Mouse (Mus musculus): ENCODE results near the gene Nrbp1. TPM values are rescaled to one million over a fixed set of nuclear protein-coding genes. Genes with fewer than 3 reads are reported as not detected.

Nrbp1 gene
- polyA plus RNA-seq, 1 experiment from 2014 or later = 166 TPM

- Histone ChIP-seq H3K36me3 (no peaks in the 10 kb centered on the region), H3K4me2 (replicated peaks) (peak overlapping the region; percentile 76), H3K4me1 (peaks cover 9% of the 10 kb centered on the region), H3K27me3 (no peaks in the 10 kb centered on the region), H3K9me3 (no peaks in the 10 kb centered on the region), H3K4me3 (peak overlapping the region; percentile 99), H3K9ac (peak overlapping the region; percentile 94), H3K27ac (peak overlapping the region; percentile 92)
- ATAC-seq (ENCODE audit: low FRiP score, low read depth) = peak; percentile 49
- WGBS = under 1% methylated on average over 40 of the region's 40 CpGs
Measured at GRCm38 (mm10) chr5:31219911-31220447, 20.7 kb upstream of the Nrbp1 start.

GRCm38 (mm10) chr5:31220448-31221303 is 20.0 kb upstream of the Nrbp1 start, which contains the start of gene Ppm1g:
Ppm1g (minus strand) TSS chr5:31220687.
- H3K4me2 ChIP-seq (replicated peaks) = peak within 1 kb of the TSS; percentile 76
- no peaks in the 10 kb centered on the region for H3K27me3 ChIP-seq
- H3K27ac ChIP-seq = peak within 1 kb of the TSS; percentile 92
- H3K4me3 ChIP-seq = peak within 1 kb of the TSS; percentile 99
- peaks cover 9% of the 10 kb centered on the region for H3K4me1 ChIP-seq
- H3K9ac ChIP-seq = peak within 1 kb of the TSS; percentile 94
- under 1% methylated on average over 70 of the region's 70 CpGs for WGBS
- H3K36me3 ChIP-seq = no peaks in the 10 kb centered on the region
- ATAC-seq (ENCODE audit: low FRiP score, low read depth) = peak; percentile 96
- H3K9me3 ChIP-seq = no peaks in the 10 kb centered on the region

GRCm38 (mm10) chr5:31221304-31221945 is 19.2 kb upstream of the Nrbp1 start:
- Histone ChIP-seq H3K9ac (peak overlapping the region; percentile 76), H3K9me3 (no peaks in the 10 kb centered on the region), H3K4me1 (peaks cover 9% of the 10 kb centered on the region), H3K4me3 (peak overlapping the region; percentile 99), H3K36me3 (no peaks in the 10 kb centered on the region), H3K4me2 (replicated peaks) (peak overlapping the region; percentile 76), H3K27ac (peak overlapping the region; percentile 92), H3K27me3 (no peaks in the 10 kb centered on the region)
- ATAC-seq (ENCODE audit: low FRiP score, low read depth) = no peak
- 15% methylated on average over 11 of the region's 11 CpGs for WGBS

- Histone ChIP-seq H3K9me3 (no peaks in the 10 kb centered on the region), H3K27ac (no peak overlapping the region), H3K36me3 (no peaks in the 10 kb centered on the region), H3K9ac (no peak overlapping the region), H3K4me3 (no peak overlapping the region), H3K4me1 (peaks cover 9% of the 10 kb centered on the region), H3K4me2 (replicated peaks) (no peak overlapping the region), H3K27me3 (no peaks in the 10 kb centered on the region)
- no peak for ATAC-seq (ENCODE audit: low FRiP score, low read depth)
- 87% methylated on average over 9 of the region's 9 CpGs for WGBS
Measured at GRCm38 (mm10) chr5:31222696-31223095, 18.0 kb upstream of the Nrbp1 start.

GRCm38 (mm10) chr5:31226641-31227040 is 14.0 kb upstream of the Nrbp1 start:
- Histone ChIP-seq H3K9ac (no peak overlapping the region), H3K4me3 (no peak overlapping the region), H3K9me3 (no peaks in the 10 kb centered on the region), H3K4me2 (replicated peaks) (no peak overlapping the region), H3K27ac (no peak overlapping the region), H3K36me3 (no peaks in the 10 kb centered on the region), H3K4me1 (no peaks in the 10 kb centered on the region), H3K27me3 (no peaks in the 10 kb centered on the region)
- no peak for ATAC-seq (ENCODE audit: low FRiP score, low read depth)
- 62% methylated on average over 1 of the region's 1 CpGs for whole genome bisulfite sequencing

GRCm38 (mm10) chr5:31241522-31242034 is 914 bp downstream of the Nrbp1 start:
- H3K9ac ChIP-seq = peak overlapping the region; percentile 98
- peak overlapping the region; percentile 93 for H3K4me2 ChIP-seq (replicated peaks)
- peaks cover 30% of the 10 kb centered on the region for H3K36me3 ChIP-seq
- H3K4me3 ChIP-seq = peak overlapping the region; percentile 91
- no peaks in the 10 kb centered on the region for H3K9me3 ChIP-seq
- H3K27me3 ChIP-seq = no peaks in the 10 kb centered on the region
- peaks cover 9% of the 10 kb centered on the region for H3K4me1 ChIP-seq
- WGBS = under 1% methylated on average over 13 of the region's 13 CpGs
- no peak for ATAC-seq (ENCODE audit: low FRiP score, low read depth)
- peak overlapping the region; percentile 98 for H3K27ac ChIP-seq

- Histone ChIP-seq H3K4me3 (peak overlapping the region; percentile 91), H3K4me2 (replicated peaks) (peak overlapping the region; percentile 93), H3K36me3 (peaks cover 36% of the 10 kb centered on the region), H3K27me3 (no peaks in the 10 kb centered on the region), H3K9ac (peak overlapping the region; percentile 98), H3K4me1 (peaks cover 9% of the 10 kb centered on the region), H3K9me3 (no peaks in the 10 kb centered on the region), H3K27ac (no peak overlapping the region)
- ATAC-seq (ENCODE audit: low FRiP score, low read depth) = no peak
- 18% methylated on average over 10 of the region's 10 CpGs for WGBS
Measured at GRCm38 (mm10) chr5:31242191-31242590, 1.5 kb downstream of the Nrbp1 start.

GRCm38 (mm10) chr5:31250716-31251115 is 10.1 kb downstream of the Nrbp1 start:
- Histone ChIP-seq H3K9me3 (no peaks in the 10 kb centered on the region), H3K4me1 (peaks cover 38% of the 10 kb centered on the region), H3K27me3 (no peaks in the 10 kb centered on the region), H3K27ac (peak overlapping the region; percentile 69; the same call in 1 of the 2 replicates), H3K9ac (peak overlapping the region; percentile 65), H3K4me3 (no peak overlapping the region), H3K36me3 (peaks cover 96% of the 10 kb centered on the region), H3K4me2 (replicated peaks) (peak overlapping the region; percentile 66)
- peak; percentile 17; the same call in 1 of the 2 replicates for ATAC-seq (ENCODE audit: low FRiP score, low read depth)
- WGBS = 35% methylated on average over 4 of the region's 4 CpGs

GRCm38 (mm10) chr5:31251541-31252101 is 11.0 kb downstream of the Nrbp1 start, which contains the start of gene Krtcap3:
Krtcap3 (plus strand) TSS chr5:31251691.
- peaks cover 38% of the 10 kb centered on the region for H3K4me1 ChIP-seq
- H3K4me3 ChIP-seq = peak within 1 kb of the TSS; percentile 44
- H3K4me2 ChIP-seq (replicated peaks) = peak within 1 kb of the TSS; percentile 66
- WGBS = 6% methylated on average over 44 of the region's 47 CpGs
- H3K27ac ChIP-seq = peak within 1 kb of the TSS; percentile 75; the same call in 1 of the 2 replicates
- H3K9ac ChIP-seq = peak within 1 kb of the TSS; percentile 65
- H3K27me3 ChIP-seq = no peaks in the 10 kb centered on the region
- no peaks in the 10 kb centered on the region for H3K9me3 ChIP-seq
- H3K36me3 ChIP-seq = peaks cover 95% of the 10 kb centered on the region
- ATAC-seq (ENCODE audit: low FRiP score, low read depth) = peak; percentile 64

- peaks cover 38% of the 10 kb centered on the region for H3K4me1 ChIP-seq
- H3K27ac ChIP-seq = peak overlapping the region; percentile 75; the same call in 1 of the 2 replicates
- WGBS = 45% methylated on average over 10 of the region's 10 CpGs
Measured at GRCm38 (mm10) chr5:31252151-31252550, 11.5 kb downstream of the Nrbp1 start.

GRCm38 (mm10) chr5:31252795-31253545 is 12.3 kb downstream of the Nrbp1 start:
- H3K9me3 ChIP-seq = no peaks in the 10 kb centered on the region
- H3K27me3 ChIP-seq = no peaks in the 10 kb centered on the region
- H3K4me3 ChIP-seq = 0 out of 2 replicates have a peak overlapping the region, but pooled peaks have one; percentile 7
- peaks cover 93% of the 10 kb centered on the region for H3K36me3 ChIP-seq
- WGBS = 44% methylated on average over 16 of the region's 16 CpGs
- ATAC-seq (ENCODE audit: low FRiP score, low read depth) = 0 out of 2 replicates have a peak, but pooled peaks have one; percentile 21
- H3K27ac ChIP-seq = peak overlapping the region; percentile 75
- H3K4me1 ChIP-seq = peaks cover 38% of the 10 kb centered on the region
- no peak overlapping the region; the same call in 1 of the 2 replicates for H3K9ac ChIP-seq
- H3K4me2 ChIP-seq (replicated peaks) = peak overlapping the region; percentile 66

More at GRCm38 (mm10) chr5:31252151-31252550, 11.5 kb downstream of the Nrbp1 start:
- Histone ChIP-seq H3K4me3 (peak overlapping the region; percentile 44), H3K9me3 (no peaks in the 10 kb centered on the region), H3K36me3 (peaks cover 93% of the 10 kb centered on the region), H3K27me3 (no peaks in the 10 kb centered on the region), H3K4me2 (replicated peaks) (peak overlapping the region; percentile 66), H3K9ac (peak overlapping the region; percentile 65)
- no peak; the same call in 1 of the 2 replicates for ATAC-seq (ENCODE audit: low FRiP score, low read depth)
